Mouse (Mus musculus) C2C12 (cell line): ENCODE measurements at regions not wholly inside any gene's neighbourhood (a gene's known extent, or its start where the extent isn't known, plus 50 kb on each side); places are given as distances from the start of the nearest gene placed in this dataset.

Source experiments
- H3K27me3 ChIP-seq: one replicate; pipeline ENCODE4 v1.6.1; 2011; ENCODE audit not compliant: control insufficient read depth, insufficient read depth, insufficient read length
- H3K36me3 ChIP-seq: one replicate; pipeline ENCODE4 v1.6.1; 2011; ENCODE audit not compliant: control insufficient read depth, insufficient read depth
- H3K4me3 ChIP-seq: one replicate; pipeline ENCODE4 v1.5.1; 2011; ENCODE audit warnings: mild to moderate bottlenecking, control low read depth; ENCODE audit not compliant: poor library complexity, insufficient read depth, severe bottlenecking
- H3K79me2 ChIP-seq: one replicate; pipeline ENCODE4 v1.6.1; 2011; ENCODE audit not compliant: control insufficient read depth, insufficient read depth
- H3K79me3 ChIP-seq: one replicate; pipeline ENCODE4 v1.6.1; 2011; ENCODE audit warnings: low read depth, control low read depth
- H3ac ChIP-seq: one replicate; pipeline ENCODE3; 2011; ENCODE audit warnings: low read depth; ENCODE audit not compliant: control insufficient read depth, insufficient read length
- CEBPB ChIP-seq: IDR thresholded peaks from one replicate; pipeline ENCODE4 v1.6.1; 2011; ENCODE audit warnings: low read depth, mild to moderate bottlenecking, control low read depth, moderate library complexity
- CTCF ChIP-seq: IDR thresholded peaks from one replicate; pipeline ENCODE4 v1.5.1; 2011; ENCODE audit not compliant: control insufficient read depth, insufficient read depth, insufficient read length
- FOSL1 ChIP-seq: IDR thresholded peaks from one replicate; pipeline ENCODE4 v1.8.0; 2011; ENCODE audit warnings: mild to moderate bottlenecking, low read length; ENCODE audit not compliant: poor library complexity, insufficient read depth, severe bottlenecking
- MAX ChIP-seq: IDR thresholded peaks from one replicate; pipeline ENCODE4 v1.6.1; 2011; ENCODE audit warnings: mild to moderate bottlenecking, control low read depth
- MYOD1 ChIP-seq: IDR thresholded peaks from one replicate; pipeline ENCODE4 v1.6.1; 2011; ENCODE audit warnings: low read depth; ENCODE audit not compliant: control insufficient read depth, insufficient read length
- MYOG ChIP-seq: IDR thresholded peaks from one replicate; pipeline ENCODE4 v1.6.1; 2011; ENCODE audit not compliant: control insufficient read depth, insufficient read length; ENCODE audit errors: extremely low read depth
- USF1 ChIP-seq: IDR thresholded peaks from one replicate; pipeline ENCODE4 v1.6.1; 2011; ENCODE audit warnings: low read depth, mild to moderate bottlenecking, control low read depth, moderate library complexity

DNA sequence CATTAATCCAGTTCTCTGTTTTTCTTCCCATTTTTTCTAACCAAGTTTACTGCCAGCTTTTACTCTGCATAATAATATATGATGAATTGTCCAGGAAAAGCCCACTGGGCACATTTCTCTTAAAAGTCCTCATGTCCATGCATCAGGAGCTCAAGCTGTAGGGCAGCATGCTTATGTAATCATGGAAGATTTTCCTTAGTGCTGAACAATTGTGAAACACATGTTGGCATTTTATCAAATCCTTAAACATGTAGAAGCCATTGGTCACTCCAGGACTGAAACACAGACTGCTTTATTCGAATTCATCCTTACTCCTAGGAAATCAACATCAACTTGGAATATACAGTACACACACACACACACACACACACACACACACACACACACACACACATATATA is 198.4 kb downstream of the Lyplal1 start:
- H3K79me2 ChIP-seq, result no peaks in the 10 kb centered on the region
- no peak overlapping the region for H3K4me3 ChIP-seq
- H3ac ChIP-seq, result no peak overlapping the region

GRCm38 (mm10) chr1:185923723-185924122 is 193.4 kb downstream of the Lyplal1 start:
- no peak overlapping the region for H3K4me3 ChIP-seq
- no peaks in the 10 kb centered on the region for H3K36me3 ChIP-seq
- no peaks in the 10 kb centered on the region for H3K27me3 ChIP-seq
- H3ac ChIP-seq, result no peak overlapping the region
- H3K79me2 ChIP-seq, result no peaks in the 10 kb centered on the region
- TF ChIP-seq MAX (no peak), CTCF (no peak), MYOG (no peak), FOSL1 (no peak), MYOD1 (no peak), CEBPB (no peak), USF1 (no peak)
- H3K79me3 ChIP-seq, result no peaks in the 10 kb centered on the region

More for the DNA sequence above, 198.4 kb downstream of the Lyplal1 start:
- Histone ChIP-seq H3K27me3 (no peaks in the 10 kb centered on the region), H3K36me3 (no peaks in the 10 kb centered on the region), H3K79me3 (no peaks in the 10 kb centered on the region)
- TF ChIP-seq MYOG (no peak), USF1 (no peak), CTCF (no peak), MYOD1 (no peak), MAX (no peak), FOSL1 (no peak), CEBPB (no peak)

GRCm38 (mm10) chr1:185929000-185929399 is 188.1 kb downstream of the Lyplal1 start:
- Histone ChIP-seq H3K4me3 (no peak overlapping the region), H3K36me3 (no peaks in the 10 kb centered on the region), H3ac (no peak overlapping the region), H3K79me2 (no peaks in the 10 kb centered on the region), H3K79me3 (no peaks in the 10 kb centered on the region), H3K27me3 (no peaks in the 10 kb centered on the region)
- TF ChIP-seq FOSL1 (no peak), MAX (no peak), USF1 (no peak), CEBPB (no peak)

- no peaks in the 10 kb centered on the region for H3K27me3 ChIP-seq
- no peak for TF ChIP-seq MYOG
- no peak for TF ChIP-seq USF1
- no peak for TF ChIP-seq CTCF
- TF ChIP-seq FOSL1, result no peak
- TF ChIP-seq MAX, result no peak
- no peak for TF ChIP-seq CEBPB
- no peaks in the 10 kb centered on the region for H3K79me2 ChIP-seq
- H3K36me3 ChIP-seq, result no peaks in the 10 kb centered on the region
- H3K4me3 ChIP-seq, result no peak overlapping the region
- no peaks in the 10 kb centered on the region for H3K79me3 ChIP-seq
- no peak overlapping the region for H3ac ChIP-seq
Observed at GRCm38 (mm10) chr1:185929761-185930160, 187.3 kb downstream of the Lyplal1 start.

GRCm38 (mm10) chr1:185933623-185934022 is 183.5 kb downstream of the Lyplal1 start:
- no peak overlapping the region for H3ac ChIP-seq
- no peaks in the 10 kb centered on the region for H3K27me3 ChIP-seq
- TF ChIP-seq MYOD1, result no peak
- no peak overlapping the region for H3K4me3 ChIP-seq
- H3K36me3 ChIP-seq, result no peaks in the 10 kb centered on the region
- no peaks in the 10 kb centered on the region for H3K79me2 ChIP-seq
- no peaks in the 10 kb centered on the region for H3K79me3 ChIP-seq

GRCm38 (mm10) chr1:185937026-185937425 is 180.1 kb downstream of the Lyplal1 start:
- no peak overlapping the region for H3K4me3 ChIP-seq
- no peaks in the 10 kb centered on the region for H3K36me3 ChIP-seq
- H3K79me3 ChIP-seq, result no peaks in the 10 kb centered on the region
- TF ChIP-seq FOSL1, result no peak
- TF ChIP-seq USF1, result no peak
- TF ChIP-seq CTCF, result no peak
- no peak for TF ChIP-seq CEBPB
- TF ChIP-seq MYOG, result no peak
- no peak for TF ChIP-seq MAX
- no peak for TF ChIP-seq MYOD1
- H3K27me3 ChIP-seq, result no peaks in the 10 kb centered on the region
- no peak overlapping the region for H3ac ChIP-seq
- H3K79me2 ChIP-seq, result no peaks in the 10 kb centered on the region
